Mouse (Mus musculus): ENCODE measurements at regions not wholly inside any gene's neighbourhood (a gene's known extent, or its start where the extent isn't known, plus 50 kb on each side); places are given as distances from the start of the nearest gene placed in this dataset.

DNA sequence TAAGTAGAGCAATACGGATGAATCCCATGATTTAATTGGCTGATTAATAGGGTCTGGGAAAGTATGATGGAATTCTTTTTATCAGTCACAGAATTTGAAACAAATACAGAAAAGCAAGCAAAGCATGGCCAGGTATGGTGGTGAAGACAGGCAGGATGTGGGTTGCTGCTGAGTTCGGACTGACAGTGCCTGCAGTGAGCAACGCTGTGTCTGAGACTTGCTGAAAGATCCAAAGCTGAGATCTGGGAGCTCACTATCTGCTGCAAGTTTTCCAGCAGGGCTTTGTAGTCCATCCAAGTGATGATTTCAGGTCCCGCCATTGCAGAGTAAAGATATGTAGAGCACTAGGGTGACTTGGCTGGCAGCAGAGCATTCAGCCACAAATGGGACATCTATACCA, 189.3 kb upstream of the Ahr start:
- TF ChIP-seq CTCF (IDR thresholded peaks at IDR 0.05; ENCODE audit: borderline replicate concordance, insufficient read depth, low read depth, low read length) (no peak), POLR2A (IDR thresholded peaks at IDR 0.05; ENCODE audit: borderline replicate concordance, insufficient read depth, low read length) (no peak)

All from cerebellum, adult 2 months (tissue).